Mouse (Mus musculus) heart, embryonic 11.5 days (tissue): ENCODE results near the gene Clec4a1. TPM values are rescaled to one million over a fixed set of nuclear protein-coding genes. Genes with fewer than 3 reads are reported as not detected.

Source experiments
- polyA plus RNA-seq: library from polyadenylated mRNA; unstranded; fragments of >200 nt; fragmentation: Nextera tagmentation; extraction: Ambion mirVana; gene quantifications from 2 replicates; pipeline ENCODE4 v1.2.1, GENCODE M21; 2014

Gene Clec4a1
- polyA plus RNA-seq, 1 experiment from 2014 or later = 0.43 TPM

Other genes starting within 250 kb of the Clec4a1 start
- 0.23 and 0.25 TPM in 2 replicates for gene Nanog, start 214.4 kb upstream of the Clec4a1 start, polyA plus RNA-seq
- 27.5 and 33.2 TPM in 2 replicates for gene Slc2a3, start 120.2 kb upstream of the Clec4a1 start, polyA plus RNA-seq
- gene Foxj2, start 101.9 kb upstream of the Clec4a1 start, polyA plus RNA-seq = 4.9 and 5.9 TPM in 2 replicates
- gene C3ar1, start 65.7 kb upstream of the Clec4a1 start, polyA plus RNA-seq = 1.4 and 1.5 TPM in 2 replicates
- 64.4 and 67.8 TPM in 2 replicates for gene Necap1, start 47.4 kb upstream of the Clec4a1 start, polyA plus RNA-seq
- gene Clec4a3, start 30.7 kb downstream of the Clec4a1 start, polyA plus RNA-seq = 0.17 TPM in 1 of 2 replicates, not detected in the other
- gene Clec4a4, start 68.5 kb downstream of the Clec4a1 start, polyA plus RNA-seq = not detected in 2 replicates
- gene Clec4b1, start 128.1 kb downstream of the Clec4a1 start, polyA plus RNA-seq = not detected in 2 replicates
- 0.54 and 0.64 TPM in 2 replicates for gene Clec4a2, start 184.6 kb downstream of the Clec4a1 start, polyA plus RNA-seq